Mouse (Mus musculus) bone marrow, adult 2 months (tissue): ENCODE data around the gene Trim33. TPM values are rescaled to one million over a fixed set of nuclear protein-coding genes. Genes with fewer than 3 reads are reported as not detected.

Source experiments
- H3K27ac ChIP-seq: fragments of 200-500 bp; 2 replicates; pipeline ENCODE4 v1.5.1; 2012; ENCODE audit warnings: low read depth, mild to moderate bottlenecking, control low read depth, inconsistent platforms, low read length; ENCODE audit not compliant: control insufficient read depth, poor library complexity, insufficient read depth
- H3K4me1 ChIP-seq: fragments of 200-500 bp; 2 replicates; pipeline ENCODE4 v1.6.1; 2011; ENCODE audit warnings: low read length; ENCODE audit not compliant: control insufficient read depth, insufficient read depth
- H3K4me3 ChIP-seq: fragments of 200-500 bp; replicated peaks from 2 replicates; pipeline ENCODE3; 2011; ENCODE audit warnings: mild to moderate bottlenecking, low read depth, low read length, control low read depth; ENCODE audit not compliant: control insufficient read depth
- CTCF ChIP-seq: fragments of 200-500 bp; IDR thresholded peaks from 2 replicates; pipeline ENCODE4 v1.5.1; 2011; ENCODE audit warnings: low read length, control low read depth; ENCODE audit not compliant: control insufficient read depth, insufficient read depth
- POLR2A ChIP-seq: fragments of 200-500 bp; IDR thresholded peaks from 2 replicates; pipeline ENCODE4 v1.6.1; 2011; ENCODE audit warnings: low read depth, mild to moderate bottlenecking, control low read depth, low read length, borderline replicate concordance; ENCODE audit not compliant: control insufficient read depth
- WGBS: fragments of 180-500 bp; shearing (Covaris S2); methylation state at CpG from one replicate; pipeline ENCODE4 v1.1.7; 2018; 5-methylcytosine and 5-hydroxymethylcytosine counted together
- polyA plus RNA-seq: library from polyadenylated mRNA; stranded (reverse); fragments of >200 nt; gene quantifications from 2 replicates; pipeline ENCODE4 v1.2.4, GENCODE M21; 2011; ENCODE audit warnings: low replicate concordance; ENCODE audit not compliant: missing spikeins, insufficient read depth, insufficient read length

Trim33 gene
- polyA plus RNA-seq, 1 experiment: 13.9 TPM

DNA sequence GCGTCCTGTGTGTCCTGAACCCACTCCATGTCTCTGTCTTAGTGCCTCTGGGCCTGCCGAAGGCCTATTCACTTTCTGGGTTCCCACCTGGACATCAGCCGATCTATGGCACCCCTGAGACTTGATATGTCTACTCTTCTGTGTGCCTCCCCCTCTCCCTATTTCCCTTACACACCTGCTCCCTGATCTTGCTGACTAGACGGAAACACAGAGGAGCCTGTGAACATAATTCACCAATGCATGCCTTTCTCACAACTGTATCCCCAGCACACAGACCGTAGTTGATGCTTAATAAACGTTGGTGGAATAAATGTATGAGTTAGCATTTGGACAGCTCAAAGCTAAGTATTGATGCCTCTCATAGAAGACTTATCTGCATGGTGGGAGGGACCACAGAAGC, 121.7 kb downstream of the Trim33 start:
- Histone ChIP-seq H3K27ac (no peak overlapping the region), H3K4me1 (peaks cover 3% of the 10 kb centered on the region; the same call in 1 of the 2 replicates), H3K4me3 (no peak overlapping the region)
- WGBS: 75% methylated on average over 6 of the region's 6 CpGs
- no peak for TF ChIP-seq CTCF
- no peak for TF ChIP-seq POLR2A

DNA sequence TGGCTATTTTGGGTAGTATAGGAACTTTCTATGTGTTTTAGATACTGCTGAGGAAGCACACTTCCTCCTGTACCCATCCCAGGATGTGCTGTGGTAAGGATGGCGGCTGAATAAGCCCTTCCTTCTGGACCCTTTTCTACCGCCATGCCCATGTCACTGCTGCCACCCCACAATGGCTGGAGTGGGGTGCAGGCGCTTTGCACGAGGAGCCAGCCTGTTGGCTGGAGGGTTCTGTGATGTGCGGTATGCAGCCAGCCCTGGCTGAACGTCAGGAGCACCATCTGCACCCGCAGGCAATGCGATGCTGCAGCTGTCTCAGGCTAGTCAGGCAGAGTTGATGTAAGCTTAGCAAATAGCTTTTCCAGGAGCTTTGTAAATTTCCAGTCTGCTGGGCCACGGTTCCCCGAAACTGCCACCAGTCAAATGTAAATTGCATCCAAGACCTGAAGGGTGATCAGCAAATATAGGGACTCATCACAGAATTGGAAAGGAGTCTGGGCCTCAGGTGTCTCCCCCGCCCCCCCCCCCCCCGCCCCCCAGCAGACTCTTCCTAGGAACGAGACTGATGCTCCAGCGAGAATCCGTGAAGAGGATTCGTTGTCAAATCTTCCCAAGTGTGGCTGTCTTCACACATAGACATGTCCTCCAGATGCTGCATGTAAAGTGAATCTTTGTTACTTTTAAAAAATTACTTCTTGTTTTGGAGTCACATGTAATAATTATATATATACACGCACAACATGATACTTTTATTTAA, 122.4 kb downstream of the Trim33 start:
- 56% methylated on average over 17 of the region's 17 CpGs for WGBS
- H3K4me1 ChIP-seq: peaks cover 3% of the 10 kb centered on the region; the same call in 1 of the 2 replicates
- no peak overlapping the region for H3K27ac ChIP-seq
- no peak for TF ChIP-seq POLR2A
- no peak for TF ChIP-seq CTCF
- no peak overlapping the region for H3K4me3 ChIP-seq

DNA sequence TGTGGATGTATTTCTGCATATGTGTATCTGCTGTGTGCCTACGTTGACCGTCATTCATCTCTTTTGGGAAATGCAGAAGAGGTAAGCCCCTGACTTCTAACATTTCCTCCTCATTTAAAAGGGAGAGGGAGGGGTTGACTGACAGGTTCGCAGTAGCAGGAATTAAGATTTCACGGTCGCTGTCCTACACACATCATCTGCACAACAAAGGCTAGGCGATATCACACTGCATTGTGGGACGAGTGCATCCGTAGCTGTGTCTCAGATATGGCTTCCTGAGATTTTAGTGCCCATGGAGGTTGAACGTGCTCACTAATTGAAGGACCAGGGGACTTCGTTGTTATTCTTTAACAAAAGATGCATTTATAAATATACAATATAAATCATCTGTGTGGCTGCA, 123.1 kb downstream of the Trim33 start:
- Histone ChIP-seq H3K4me1 (peaks cover 3% of the 10 kb centered on the region; the same call in 1 of the 2 replicates), H3K27ac (no peak overlapping the region), H3K4me3 (no peak overlapping the region)
- TF ChIP-seq CTCF (no peak), POLR2A (no peak)
- WGBS: 77% methylated on average over 10 of the region's 10 CpGs

DNA sequence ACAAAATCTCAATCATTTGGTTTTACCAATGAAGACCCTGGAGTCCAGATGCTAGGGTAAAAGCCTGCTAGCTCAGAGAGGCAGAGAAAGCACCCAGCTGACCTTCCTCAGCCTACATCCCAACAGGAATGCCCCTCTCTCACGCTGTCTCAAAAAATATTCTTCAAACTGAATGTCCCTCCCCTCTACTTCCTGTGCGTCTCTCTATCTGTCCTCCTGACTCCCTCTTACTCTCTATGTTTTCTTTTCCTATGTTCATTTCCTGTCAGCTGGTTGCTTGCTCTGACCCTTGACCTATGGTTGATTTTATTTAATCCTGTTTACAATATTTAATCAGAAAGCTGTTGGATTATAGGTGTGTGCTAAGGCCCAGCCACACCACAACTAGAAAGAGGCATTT, 126.0 kb downstream of the Trim33 start:
- no peak overlapping the region for H3K27ac ChIP-seq
- no peaks in the 10 kb centered on the region; the same call in 1 of the 2 replicates for H3K4me1 ChIP-seq
- no peak overlapping the region for H3K4me3 ChIP-seq
- 73% methylated on average over 2 of the region's 2 CpGs for WGBS
- TF ChIP-seq CTCF: no peak
- TF ChIP-seq POLR2A: no peak

GRCm38 (mm10) chr3:103405871-103406765, 127.0 kb downstream of the Trim33 start:
- H3K27ac ChIP-seq: no peak overlapping the region
- WGBS: 81% methylated on average over 11 of the region's 11 CpGs

More at GRCm38 (mm10) chr3:103405871-103406765, 127.0 kb downstream of the Trim33 start:
- TF ChIP-seq CTCF (no peak), POLR2A (no peak)
- Histone ChIP-seq H3K4me1 (no peaks in the 10 kb centered on the region; the same call in 1 of the 2 replicates), H3K4me3 (no peak overlapping the region)

Other genes starting within 250 kb of the Trim33 start
- gene Nras, start 221.0 kb upstream of the Trim33 start, polyA plus RNA-seq: 22.5 and 23.7 TPM in 2 replicates
- 2.1 TPM in 1 of 2 replicates, not detected in the other for gene Ampd1, start 205.3 kb upstream of the Trim33 start, polyA plus RNA-seq
- gene Dennd2c, start 176.7 kb upstream of the Trim33 start, polyA plus RNA-seq: 10.2 and 12.8 TPM in 2 replicates
- 51.7 and 63.7 TPM in 2 replicates for gene Bcas2, start 107.6 kb upstream of the Trim33 start, polyA plus RNA-seq